Mouse (Mus musculus): Measurements from ENCODE around the gene 1700029J07Rik.

- peak; percentile 53 for TF ChIP-seq CTCF (IDR thresholded peaks at IDR 0.05; ENCODE audit: low read depth)
- no peak for TF ChIP-seq EP300 (optimal IDR thresholded peaks at IDR 0.05)
Measured at GRCm38 (mm10) chr8:45999138-45999783, 24.2 kb upstream of the 1700029J07Rik start, which contains the start of gene Lrp2bp.

Measured in stomach, postnatal 0 days (tissue).